Mouse (Mus musculus): ENCODE measurements around the gene Ly6g5c.

Gene Ly6g5c

GRCm38 (mm10) chr17:35108097-35108496 is at the start of gene Ly6g5c:
Gene Ly6g5c, plus strand, starts transcription at chr17:35108279.
- no peak for DNase-seq (ENCODE audit: low read depth, low spot score)

DNA sequence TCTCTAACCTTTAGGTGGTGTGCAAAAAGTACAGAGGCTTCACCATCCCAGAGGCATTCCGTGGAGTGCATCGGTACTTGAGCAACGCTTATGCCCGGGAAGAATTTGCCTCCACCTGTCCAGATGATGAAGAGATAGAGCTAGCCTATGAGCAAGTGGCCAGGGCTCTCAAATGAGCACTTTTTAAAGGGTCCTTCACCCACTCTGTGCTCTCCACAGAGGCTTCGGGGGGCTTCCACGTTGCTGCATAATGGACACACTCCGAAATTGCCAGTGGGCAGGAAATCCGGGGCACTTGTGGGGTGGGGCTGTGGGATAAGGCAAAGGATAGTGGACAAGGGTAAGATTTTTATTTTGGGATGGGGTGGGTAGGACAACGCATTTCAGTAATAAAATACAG is 49.8 kb upstream of the Ly6g5c start:
- DNase-seq (ENCODE audit: low read depth, low spot score) = no peak

DNA sequence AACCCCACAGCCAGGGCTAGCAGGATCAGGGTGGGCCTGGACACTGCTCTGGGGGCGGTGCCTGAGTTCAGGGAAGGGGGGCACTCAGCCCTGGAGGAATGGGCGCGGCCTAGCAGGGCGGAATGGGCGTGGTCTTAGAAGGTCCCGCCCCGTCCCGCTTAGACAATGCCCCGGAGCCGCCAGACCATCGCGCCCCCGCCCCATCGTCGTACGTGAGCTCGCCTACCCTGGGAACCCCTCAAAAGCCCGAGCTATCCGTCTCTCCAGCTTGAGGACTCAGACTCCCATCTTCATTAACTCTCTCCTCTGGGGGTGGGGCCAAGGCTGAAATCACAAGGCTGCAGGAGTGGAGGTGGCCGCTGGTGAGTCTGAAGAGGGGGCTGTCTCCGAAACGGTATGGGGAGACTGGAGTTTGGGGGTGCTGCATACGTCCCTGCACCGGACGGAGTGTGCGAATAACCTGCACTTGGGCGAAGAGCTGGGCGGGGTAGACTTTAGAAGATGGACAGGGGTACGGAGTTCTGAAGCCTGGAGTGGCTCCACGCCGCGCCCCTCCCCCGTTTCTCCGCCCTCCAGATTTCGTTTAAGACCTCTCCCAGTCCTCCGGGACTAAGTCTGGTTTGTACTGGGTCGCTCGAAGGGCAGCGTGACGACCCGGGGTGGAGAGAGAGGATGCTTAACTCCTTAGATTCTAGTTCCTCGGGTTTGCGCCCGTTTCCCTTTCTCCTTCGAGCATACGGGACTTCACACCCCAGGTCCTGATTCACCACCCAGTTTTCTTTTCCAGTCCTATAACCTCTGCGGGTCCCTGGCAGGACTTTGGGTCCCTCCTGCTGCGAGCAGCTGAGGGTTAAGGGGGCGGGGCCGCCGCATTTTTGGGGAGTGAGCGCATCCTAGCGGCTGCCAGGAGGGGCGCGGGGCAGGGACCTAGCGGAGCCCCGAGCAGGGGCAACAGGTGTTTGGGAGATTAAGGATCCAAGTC is 48.9 kb upstream of the Ly6g5c start, which contains the start of gene Ddah2:
Gene Ddah2, plus strand, starts transcription at position 125 of the 982 bp plus-strand sequence.
- peak; percentile 89 for DNase-seq (ENCODE audit: low read depth, low spot score)

DNA sequence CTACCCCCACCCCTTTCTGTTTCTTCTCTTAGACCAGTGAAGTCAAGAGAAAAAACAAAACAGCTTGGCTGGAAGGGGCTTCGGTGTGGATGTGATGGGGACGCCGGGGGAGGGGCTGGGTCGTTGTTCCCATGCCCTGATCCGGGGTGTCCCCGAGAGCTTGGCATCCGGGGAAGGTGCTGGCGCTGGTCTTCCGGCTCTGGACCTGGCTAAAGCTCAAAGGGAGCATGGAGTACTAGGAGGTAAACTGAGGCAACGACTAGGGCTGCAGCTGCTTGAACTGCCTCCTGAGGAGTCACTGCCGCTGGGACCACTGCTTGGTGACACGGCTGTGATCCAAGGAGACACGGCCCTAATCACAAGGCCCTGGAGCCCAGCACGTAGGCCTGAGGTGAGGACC is 48.0 kb upstream of the Ly6g5c start:
- DNase-seq (ENCODE audit: low read depth, low spot score) = no peak

DNA sequence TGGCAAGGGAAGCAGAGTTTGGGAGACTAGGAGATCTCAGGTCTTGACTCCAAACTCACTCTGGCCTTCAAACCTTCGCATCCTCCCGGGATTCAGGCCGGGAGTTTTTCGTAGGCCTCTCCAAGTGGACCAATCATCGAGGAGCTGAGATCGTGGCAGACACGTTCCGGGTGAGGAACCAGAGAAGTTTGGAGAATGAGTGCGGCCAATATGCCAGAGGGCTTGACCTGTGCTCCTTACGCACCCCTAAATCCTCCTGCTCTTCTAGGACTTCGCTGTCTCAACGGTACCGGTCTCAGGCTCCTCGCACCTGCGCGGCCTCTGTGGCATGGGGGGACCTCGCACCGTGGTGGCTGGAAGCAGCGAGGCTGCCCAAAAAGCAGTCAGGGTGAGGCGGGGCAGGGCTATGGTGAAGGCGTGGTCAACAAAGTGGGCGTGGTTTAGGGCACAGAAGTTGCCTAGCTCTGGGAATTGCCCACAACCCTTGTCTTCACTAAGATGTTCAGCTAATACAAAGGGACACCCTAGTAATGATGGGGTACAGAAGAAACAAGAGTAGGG is 47.3 kb upstream of the Ly6g5c start:
- peak; percentile 48 for DNase-seq (ENCODE audit: low read depth, low spot score)

DNA sequence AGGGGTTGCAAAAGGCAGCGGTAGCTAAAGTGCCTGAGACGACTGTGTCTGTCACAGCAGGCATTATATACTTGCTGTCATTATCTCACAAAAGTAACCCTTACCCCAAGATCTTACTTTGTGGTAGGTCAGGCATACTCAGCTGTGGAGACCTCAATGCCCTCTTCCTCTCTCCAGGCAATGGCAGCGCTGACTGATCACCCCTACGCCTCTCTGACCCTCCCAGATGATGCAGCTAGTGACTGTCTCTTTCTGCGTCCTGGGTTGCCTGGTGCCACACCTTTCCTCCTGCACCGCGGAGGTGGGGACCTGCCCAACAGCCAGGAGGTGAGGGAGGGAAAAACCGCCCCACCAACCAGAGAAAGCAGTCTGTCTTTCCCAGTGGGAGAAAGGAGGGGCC is 46.8 kb upstream of the Ly6g5c start:
- DNase-seq (ENCODE audit: low read depth, low spot score) = no peak

DNA sequence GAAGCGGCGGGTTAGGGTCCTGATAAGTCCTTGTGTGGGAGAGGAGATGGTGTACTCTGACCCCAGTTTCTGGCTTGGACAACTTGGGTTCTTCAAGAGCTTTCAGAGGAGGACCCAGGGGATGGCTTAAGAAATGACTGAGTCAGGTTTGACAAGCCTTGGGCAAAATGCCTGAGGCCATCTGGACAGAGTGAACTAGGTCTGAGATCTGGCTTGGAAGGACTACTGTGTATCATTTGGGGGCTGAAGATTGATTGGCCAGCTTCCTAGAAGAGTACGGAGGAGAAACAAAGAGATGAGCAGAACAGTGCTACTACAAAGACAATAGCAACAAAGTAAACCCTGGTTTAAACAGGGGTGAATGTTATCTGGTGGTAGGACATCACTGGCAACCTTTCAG is 44.6 kb upstream of the Ly6g5c start:
- peak; percentile 44 for DNase-seq (ENCODE audit: low read depth, low spot score)

DNA sequence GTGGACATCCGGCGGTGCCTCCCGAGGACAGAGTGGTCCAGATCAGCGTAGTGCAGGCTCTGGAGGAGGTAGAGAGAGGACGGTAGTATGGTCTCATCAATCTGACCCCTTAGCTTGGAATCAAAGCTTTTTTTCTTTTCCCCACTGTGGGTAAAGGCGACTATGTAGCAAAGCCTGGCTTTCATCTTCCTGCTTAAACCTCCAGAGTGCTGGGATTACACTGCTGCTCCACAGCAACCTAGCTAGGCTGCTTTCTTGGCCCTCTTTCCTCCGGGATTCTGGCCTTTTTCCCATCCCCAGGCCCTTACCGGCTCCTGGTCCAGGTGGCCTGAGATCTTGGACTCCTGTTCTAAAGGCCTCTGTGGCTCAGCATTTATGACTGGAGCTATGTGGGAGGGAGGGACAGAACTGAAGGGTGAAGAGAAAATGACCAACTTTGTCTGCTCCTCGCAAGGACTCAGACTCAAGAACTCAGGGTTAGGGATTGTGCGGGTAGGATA is 43.7 kb upstream of the Ly6g5c start:
- DNase-seq (ENCODE audit: low read depth, low spot score) = no peak

DNA sequence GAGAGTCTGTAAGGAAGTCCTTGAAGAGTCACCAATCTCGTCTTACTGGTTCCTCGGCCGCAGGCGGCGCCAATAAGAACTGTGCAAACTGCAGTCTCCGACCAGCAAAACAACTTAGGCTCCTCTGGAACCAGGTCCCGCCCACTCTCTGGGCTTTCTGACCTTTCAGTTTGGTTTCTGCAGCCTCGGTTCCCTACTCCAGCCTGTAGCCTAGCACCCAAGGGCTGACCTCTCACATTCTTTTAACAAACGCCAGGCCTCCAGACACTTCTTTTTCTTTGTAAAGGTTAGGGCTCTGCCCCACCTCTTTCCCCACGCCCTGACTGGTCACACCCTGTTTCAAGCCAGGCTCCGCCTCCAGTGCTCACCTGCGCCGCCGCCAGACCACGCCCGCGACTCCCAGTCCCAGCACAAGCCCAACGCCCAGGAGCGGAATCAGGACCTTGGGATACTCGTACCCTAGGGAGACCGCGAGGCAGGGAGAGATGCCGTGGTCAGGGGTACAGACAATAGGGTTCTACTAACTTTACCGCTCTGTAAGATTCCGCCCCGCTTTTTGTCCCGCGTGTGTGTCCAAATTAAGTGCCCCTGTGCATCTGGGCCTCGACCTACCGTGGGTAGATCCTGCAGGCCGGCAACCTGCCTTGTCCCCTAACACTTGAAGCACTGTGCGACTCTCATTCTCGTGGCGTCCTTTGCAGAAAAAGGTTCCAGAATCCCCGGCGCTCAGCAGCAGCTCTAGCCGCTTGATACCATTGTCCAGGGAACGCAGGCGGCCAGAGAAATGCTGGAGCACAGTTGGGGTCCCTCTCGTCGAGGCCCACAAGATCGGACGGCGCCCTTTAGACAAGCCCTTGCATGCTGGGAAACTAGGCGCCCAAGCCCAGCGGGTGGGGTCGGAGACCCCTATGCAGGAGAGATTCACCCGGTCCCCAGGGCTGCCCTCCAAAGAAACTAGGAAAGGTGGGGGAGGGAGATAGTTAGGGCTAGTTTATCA is 42.8 kb upstream of the Ly6g5c start, which contains the start of gene Ly6g6c:
Gene Ly6g6c, plus strand, starts transcription at position 438 of the 997 bp plus-strand sequence.
- no peak for DNase-seq (ENCODE audit: low read depth, low spot score)

DNA sequence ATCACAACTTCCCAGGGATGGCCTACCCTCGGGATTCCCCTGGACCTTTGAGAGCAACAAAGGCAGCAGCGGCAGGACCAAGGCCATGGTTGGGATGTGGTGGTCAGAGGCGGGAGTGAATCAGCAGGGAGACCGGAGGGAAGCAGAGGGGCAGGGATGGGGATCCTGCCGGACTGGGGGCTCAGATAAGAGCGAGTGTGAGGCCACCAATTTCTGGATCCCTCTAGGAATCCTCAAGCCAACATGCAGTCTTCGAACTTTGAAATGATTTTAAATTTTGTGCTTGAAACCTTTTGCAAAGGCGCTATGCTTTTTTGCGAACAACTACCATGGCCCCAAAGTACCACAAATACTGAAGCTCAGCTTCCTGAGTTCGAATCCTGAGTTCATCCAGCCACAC is 42.0 kb upstream of the Ly6g5c start, which contains the start of gene Mpig6b:
Gene Mpig6b, minus strand, starts transcription at position 101 of the 400 bp plus-strand sequence.
- DNase-seq (ENCODE audit: low read depth, low spot score) = no peak

DNA sequence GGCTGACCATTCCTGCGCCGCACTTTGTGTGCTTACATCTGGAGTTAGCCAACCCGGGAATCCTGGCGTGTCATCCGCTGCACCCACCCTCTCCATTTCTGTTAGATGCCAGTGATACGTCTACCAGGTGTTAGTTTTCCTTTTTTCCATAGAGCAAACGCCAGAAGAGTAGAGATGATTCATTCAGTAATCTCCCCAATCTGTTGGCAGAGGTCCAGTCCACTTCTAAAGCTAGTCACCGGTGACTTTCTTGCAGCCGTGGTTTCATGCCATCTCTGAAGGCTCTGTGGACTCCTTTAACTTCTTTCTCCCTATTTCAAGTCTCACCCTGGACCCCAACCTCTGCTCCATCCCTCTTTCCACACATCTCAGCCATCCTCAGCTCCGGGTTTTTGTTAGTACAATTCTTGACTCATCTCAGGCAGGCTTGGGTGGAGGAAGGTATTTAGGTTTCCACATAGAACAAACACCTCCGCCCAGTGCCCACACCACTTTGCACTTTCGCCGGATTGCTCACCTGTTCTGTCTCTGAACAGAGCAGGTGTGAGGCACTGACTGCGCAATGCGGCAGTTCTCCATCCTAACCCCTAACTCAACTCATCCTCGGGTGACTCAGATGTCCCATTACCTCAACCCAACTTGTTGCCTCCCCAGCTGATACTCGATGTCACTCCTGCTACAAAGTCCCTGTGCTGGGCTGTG is 39.7 kb upstream of the Ly6g5c start:
- DNase-seq (ENCODE audit: low read depth, low spot score) = peak; percentile 43

GRCm38 (mm10) chr17:35070556-35071229 is 37.4 kb upstream of the Ly6g5c start:
- DNase-seq (ENCODE audit: low read depth, low spot score) = no peak

GRCm38 (mm10) chr17:35071454-35071853 is 36.6 kb upstream of the Ly6g5c start:
- DNase-seq (ENCODE audit: low read depth, low spot score) = no peak

DNA sequence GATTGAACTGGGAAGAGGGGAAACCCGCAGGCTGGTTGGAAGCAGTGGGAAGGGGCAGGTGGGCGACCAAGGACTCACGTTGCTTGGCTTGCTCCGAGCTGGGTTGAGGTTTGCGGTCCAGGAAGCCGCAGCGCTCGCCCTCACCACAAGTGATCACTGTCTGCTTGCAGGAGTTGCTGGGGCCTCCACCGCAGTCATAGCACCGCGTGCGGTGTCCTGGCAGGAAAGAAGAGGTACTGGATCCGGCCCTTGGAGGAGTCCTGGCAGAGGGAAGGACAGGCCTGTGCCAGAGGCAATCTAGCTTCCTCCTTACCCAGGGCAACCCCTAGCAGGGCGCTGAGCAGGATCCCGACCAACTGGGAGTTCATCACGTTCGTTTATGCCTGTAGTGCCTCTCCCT is 34.0 kb upstream of the Ly6g5c start:
- no peak for DNase-seq (ENCODE audit: low read depth, low spot score)

DNA sequence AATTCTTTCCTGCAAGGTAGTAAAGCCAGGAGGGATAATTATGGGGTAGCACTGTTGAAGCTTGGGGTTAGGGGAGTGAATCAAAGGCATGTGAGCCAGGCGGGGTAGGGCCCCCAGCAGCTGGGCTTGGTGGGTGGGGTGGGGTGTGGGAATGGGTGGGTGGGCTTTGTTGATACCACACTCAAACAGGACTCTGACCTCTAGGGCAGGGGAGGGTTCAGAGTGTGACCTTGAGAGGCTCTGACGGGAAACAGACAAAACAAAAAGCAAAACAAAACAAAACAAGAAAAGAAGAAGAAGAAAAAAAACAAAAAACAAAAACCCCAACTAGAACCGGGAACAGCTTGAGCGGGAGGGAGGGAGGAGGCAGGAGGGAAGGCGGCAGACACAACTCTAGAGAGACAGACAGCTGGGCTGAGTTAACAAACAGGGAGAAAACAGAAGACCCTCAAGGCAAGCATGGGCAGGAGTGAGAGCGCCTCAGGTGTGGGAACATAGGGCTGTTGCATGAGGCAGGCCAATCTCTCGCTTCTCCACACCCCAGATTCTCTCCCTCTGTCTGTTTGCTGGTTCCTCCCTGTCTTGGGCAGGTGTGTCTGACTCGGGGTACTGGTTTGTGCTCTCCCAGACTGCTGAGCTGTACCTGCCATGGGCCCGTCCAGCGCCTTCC is 31.4 kb upstream of the Ly6g5c start, which contains the start of gene Ly6g6e:
Gene Ly6g6e, plus strand, starts transcription at position 396 of the 670 bp plus-strand sequence.
- DNase-seq (ENCODE audit: low read depth, low spot score) = no peak

DNA sequence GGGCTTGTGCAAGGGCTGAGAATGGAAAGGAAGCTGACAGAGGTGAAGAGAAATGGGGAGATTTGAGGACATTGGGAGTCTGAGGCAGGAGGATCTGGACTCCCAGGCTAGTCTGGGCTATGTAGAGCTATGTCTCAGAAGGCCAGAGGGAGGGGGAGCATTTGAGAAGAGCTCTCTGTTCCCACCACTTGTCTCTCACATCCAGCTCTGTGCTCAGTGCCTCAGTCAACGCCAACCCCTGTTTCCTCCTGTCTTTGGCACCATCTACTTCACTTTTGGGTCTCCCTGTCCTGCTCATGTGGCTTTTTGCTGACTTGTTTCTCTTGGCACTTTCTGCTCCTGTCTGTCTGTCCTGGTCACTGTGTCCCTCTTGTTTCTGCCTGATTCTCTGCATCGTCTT is 30.8 kb upstream of the Ly6g5c start:
- no peak for DNase-seq (ENCODE audit: low read depth, low spot score)

DNA sequence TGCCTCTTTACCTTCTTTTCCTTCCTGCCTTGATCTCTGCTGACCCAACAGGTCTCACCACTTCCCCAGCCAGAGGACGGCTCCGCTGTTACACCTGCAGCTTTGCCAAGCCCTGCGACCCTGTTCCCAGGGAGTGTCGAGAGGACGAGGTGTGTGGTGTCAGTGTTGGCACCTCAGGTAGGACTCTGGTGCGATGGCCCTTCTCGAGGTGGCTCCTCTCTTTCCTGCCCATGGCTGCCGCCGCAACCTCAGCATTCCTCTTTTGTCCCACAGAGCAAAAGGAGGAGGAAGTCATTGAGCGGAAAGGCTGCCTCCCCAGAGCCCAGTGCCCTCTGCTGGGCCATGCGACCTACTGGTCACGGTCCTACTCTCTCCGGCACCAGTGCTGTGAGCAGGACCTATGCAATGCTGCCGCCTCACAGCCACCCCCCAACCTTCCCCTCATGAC is 30.3 kb upstream of the Ly6g5c start, which contains the start of gene Ly6g6d:
Gene Ly6g6d, minus strand, starts transcription at position 280 of the 448 bp plus-strand sequence.
- DNase-seq (ENCODE audit: low read depth, low spot score) = no peak

DNA sequence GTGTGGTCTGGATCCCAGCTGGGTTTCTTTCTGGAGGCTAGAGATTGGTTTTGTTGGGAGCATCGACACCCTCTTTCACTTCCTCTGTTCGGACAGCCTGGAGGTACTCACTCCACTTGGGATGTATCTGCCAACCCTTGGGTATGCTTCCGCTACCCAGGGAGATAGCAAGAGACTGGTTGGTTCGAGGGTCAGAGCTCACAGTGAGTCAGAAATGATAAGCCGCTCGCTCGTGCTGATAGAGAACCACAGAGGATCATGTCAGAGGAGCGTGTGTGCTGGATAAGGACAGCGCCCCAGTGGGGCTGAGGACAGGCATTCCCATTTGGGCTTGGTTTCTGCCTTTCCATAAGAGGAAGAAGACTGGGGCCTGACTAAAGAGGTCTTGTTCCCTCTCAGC is 28.3 kb upstream of the Ly6g5c start:
- DNase-seq (ENCODE audit: low read depth, low spot score) = no peak

GRCm38 (mm10) chr17:35080248-35080647 is 27.8 kb upstream of the Ly6g5c start:
- DNase-seq (ENCODE audit: low read depth, low spot score) = no peak

Measured in 3T3-L1 (cell line).